Mouse (Mus musculus): Measurements from ENCODE around the gene Apol8.

- TF ChIP-seq CTCF (conservative IDR thresholded peaks at IDR 0.05; ENCODE audit: low read length) (no peak), POU5F1 (IDR thresholded peaks at IDR 0.05; ENCODE audit: borderline replicate concordance, low read length) (no peak)
These were observed 3.2 kb upstream of the Apol8 start for GRCm38 (mm10) chr15:77760037-77760436.
